Mouse (Mus musculus) bone marrow macrophage, adult 2 months (primary cell): ENCODE data around the gene Pmm2.

Source experiments
- CTCF ChIP-seq: IDR thresholded peaks from 2 replicates; pipeline ENCODE4 v1.5.1; 2012; ENCODE audit warnings: low read depth, mild to moderate bottlenecking, low read length, moderate library complexity
- POLR2A ChIP-seq: IDR thresholded peaks from 2 replicates; pipeline ENCODE4 v1.6.1; 2012; ENCODE audit warnings: mild to moderate bottlenecking, low read depth, low read length, borderline replicate concordance

DNA sequence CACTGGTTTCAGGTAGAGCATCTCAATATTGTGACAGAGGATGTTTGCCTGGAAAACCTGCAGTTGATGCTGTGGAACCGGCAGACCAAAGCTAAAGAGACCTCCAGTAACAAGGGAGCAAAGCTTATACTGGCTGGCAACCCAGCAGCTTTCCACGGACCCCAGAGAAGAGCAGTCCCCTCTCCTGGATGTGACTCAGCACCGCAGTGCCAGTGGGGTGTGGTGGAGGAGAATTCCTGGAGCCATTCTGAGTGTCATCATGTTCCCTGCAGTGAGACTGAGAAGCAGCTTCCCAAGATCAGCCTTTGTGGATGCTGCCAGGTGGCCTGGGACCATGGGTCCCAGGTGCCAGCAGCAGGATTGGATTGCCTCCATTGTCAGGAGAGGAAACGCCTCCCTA lies 24.4 kb upstream of the Pmm2 start:
- TF ChIP-seq POLR2A (no peak), CTCF (no peak)
